ENCODE assay signal across 9 mouse cellular contexts in genomic region chr7:96796788-96797485, GRCm38 (mm10).
A peak's percentile ranks its signal among the peaks of the same experiment; 100 is the strongest.
DNase-seq lines count a peak whose midpoint lies in the region; ATAC-seq and TF ChIP-seq lines count a peak whose summit lies in the region.
"Had no signal": no experiment of that assay in that cellular context is flagged by ENCODE, and none has a peak within 500 bp of the region (broad histone marks: within the 10 kb centered on the region; RNA-seq: fewer than 3 reads in every experiment).

No protein-coding gene starts in this region.

- peak overlapping the region; percentile 75 for H3K27ac ChIP-seq in heart, embryonic 11.5 days (ENCODE audit: low read depth, low read length)
- H3K27ac ChIP-seq in kidney, postnatal 0 days, result peak overlapping the region; percentile 82
- peak overlapping the region; percentile 89 for H3K27ac ChIP-seq in midbrain, embryonic 10.5 days (replicated peaks)

- no peaks in the 10 kb centered on the region for H3K36me3 ChIP-seq in heart, embryonic 11.5 days (ENCODE audit: control insufficient read depth, insufficient read depth, low read length)
- no peaks in the 10 kb centered on the region for H3K36me3 ChIP-seq in kidney, postnatal 0 days (ENCODE audit: insufficient read depth, low read length)
- peaks cover 22% of the 10 kb centered on the region for H3K36me3 ChIP-seq in midbrain, embryonic 10.5 days
- H3K36me3 ChIP-seq: G1E had no signal

- TF ChIP-seq CTCF in kidney, postnatal 0 days (IDR thresholded peaks at IDR 0.05; ENCODE audit: low read depth), result no peak

- WGBS in heart, embryonic 11.5 days (ENCODE audit: insufficient replicate concordance), result 69% methylated on average over 20 of the region's 20 CpGs
- WGBS in kidney, postnatal 0 days, result 52% methylated on average over 20 of the region's 20 CpGs
- WGBS in midbrain, embryonic 10.5 days, result 25% methylated on average over 20 of the region's 20 CpGs

- H3K27me3 ChIP-seq in heart, embryonic 11.5 days (ENCODE audit: control insufficient read depth, insufficient read depth, low read length), result no peaks in the 10 kb centered on the region
- no peaks in the 10 kb centered on the region for H3K27me3 ChIP-seq in kidney, postnatal 0 days (ENCODE audit: insufficient read depth, low read length)
- H3K27me3 ChIP-seq in midbrain, embryonic 10.5 days (ENCODE audit: low read depth, poor library complexity, severe bottlenecking), result 0 out of 2 replicates have a peak, but pooled peaks cover 8% of the 10 kb centered on the region

- H3K4me1 ChIP-seq in heart, embryonic 11.5 days (ENCODE audit: control insufficient read depth, insufficient read depth, low read length), result peaks cover 7% of the 10 kb centered on the region; the same call in 1 of the 2 replicates
- peaks cover 22% of the 10 kb centered on the region for H3K4me1 ChIP-seq in kidney, postnatal 0 days (replicated peaks; ENCODE audit: insufficient read depth, low read length)
- peaks cover 82% of the 10 kb centered on the region for H3K4me1 ChIP-seq in midbrain, embryonic 10.5 days

- no peak overlapping the region for H3K4me2 ChIP-seq in heart, embryonic 11.5 days
- H3K4me2 ChIP-seq in kidney, postnatal 0 days (ENCODE audit: low read length), result peak overlapping the region; percentile 24

- H3K4me3 ChIP-seq in heart, embryonic 11.5 days (ENCODE audit: low read depth, low read length), result no peak overlapping the region
- no peak overlapping the region for H3K4me3 ChIP-seq in kidney, postnatal 0 days (replicated peaks; ENCODE audit: low read depth, low read length)
- H3K4me3 ChIP-seq in midbrain, embryonic 10.5 days, result peak overlapping the region; percentile 39

- H3K9ac ChIP-seq in heart, embryonic 11.5 days (ENCODE audit: low read depth, low read length), result no peak overlapping the region
- peak overlapping the region; percentile 37; the same call in 1 of the 2 replicates for H3K9ac ChIP-seq in kidney, postnatal 0 days (ENCODE audit: low read depth, low read length)

- no peaks in the 10 kb centered on the region for H3K9me3 ChIP-seq in heart, embryonic 11.5 days (replicated peaks; ENCODE audit: control insufficient read depth, low read length)
- no peaks in the 10 kb centered on the region for H3K9me3 ChIP-seq in kidney, postnatal 0 days (replicated peaks; ENCODE audit: low read length)
- no peaks in the 10 kb centered on the region for H3K9me3 ChIP-seq in midbrain, embryonic 10.5 days (replicated peaks)

- no peak for ATAC-seq in heart, embryonic 11.5 days (replicated peaks; ENCODE audit: insufficient number of reproducible peaks, low FRiP score, low TSS enrichment)
- ATAC-seq in kidney, postnatal 0 days (replicated peaks; ENCODE audit: low FRiP score, low read depth), result peak; percentile 86

- DNase-seq in heart, adult 18-20 months, result peak; percentile 32 to 43
- DNase-seq in heart, adult 8-10 months (ENCODE audit: low spot score), result no peak
- DNase-seq in cerebellum, postnatal 25 days, result peak; percentile 15 to 33
- peak; percentile 59 for DNase-seq in kidney, postnatal 0 days (ENCODE audit: low spot score)
- DNase-seq in midbrain, embryonic 10.5 days (ENCODE audit: low spot score), result peak; percentile 82
- DNase-seq in right cerebral cortex, postnatal 36 days (ENCODE audit: low spot score in 2 of 2), result peak; percentile 42 to 44
- DNase-seq in natural killer cell, adult 2 months (ENCODE audit: low spot score in 2 of 2), result no peak

Comparison
In these comparisons a context has a peak if more than half of its experiments do, and no peak if none do; other contexts are left out.
1. DNase-seq: peak in heart, adult 18-20 months (2 of 2), cerebellum, postnatal 25 days (2 of 2), kidney, postnatal 0 days (single experiment), midbrain, embryonic 10.5 days (single experiment) and right cerebral cortex, postnatal 36 days (2 of 2); none in heart, adult 8-10 months (single experiment) and natural killer cell, adult 2 months (0 of 2).
2. Peak in every context shown above with its lines, with median percentiles within 50 percentile points of each other: H3K27ac ChIP-seq.